Mouse (Mus musculus): ENCODE data around the gene Lrrc57.

DNA sequence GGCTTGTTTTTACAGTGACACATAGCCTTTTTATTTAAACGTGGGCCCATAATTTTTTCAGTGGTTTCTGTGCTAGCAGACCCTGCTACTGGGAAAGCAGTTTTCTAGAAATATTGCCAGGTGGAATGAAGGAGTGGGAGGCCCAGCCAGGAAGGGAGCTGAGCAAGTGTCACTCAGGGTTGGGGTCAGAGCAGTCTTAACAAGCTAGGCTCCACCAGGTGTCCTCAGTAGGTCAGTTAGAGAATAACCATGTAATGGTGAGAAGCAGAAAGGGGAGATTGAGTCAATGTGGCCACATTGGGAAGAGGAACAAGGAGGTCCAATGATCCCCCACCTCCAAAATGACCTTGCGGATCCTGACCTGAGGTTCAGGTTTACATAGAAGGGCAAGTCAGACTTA, 45.4 kb upstream of the Lrrc57 start:
- TF ChIP-seq POLR2A (IDR thresholded peaks at IDR 0.05; ENCODE audit: insufficient read depth, low read depth, low read length): no peak
- TF ChIP-seq CTCF (IDR thresholded peaks at IDR 0.05; ENCODE audit: insufficient read depth, low read depth, low read length): no peak
